Mouse (Mus musculus) testis, postnatal 14 days (tissue): ENCODE data around the gene Gm10031.
"Not testable (repeated sequence)": the region's sequence is repeated elsewhere in the genome, so short reads cannot be mapped to it uniquely, and the experiment has no call there.

Experiments used
- DNase-seq: peaks from one replicate; pipeline ENCODE4 v3.0.0; 2021; ENCODE audit warnings: low spot score

Gene Gm10031

DNA sequence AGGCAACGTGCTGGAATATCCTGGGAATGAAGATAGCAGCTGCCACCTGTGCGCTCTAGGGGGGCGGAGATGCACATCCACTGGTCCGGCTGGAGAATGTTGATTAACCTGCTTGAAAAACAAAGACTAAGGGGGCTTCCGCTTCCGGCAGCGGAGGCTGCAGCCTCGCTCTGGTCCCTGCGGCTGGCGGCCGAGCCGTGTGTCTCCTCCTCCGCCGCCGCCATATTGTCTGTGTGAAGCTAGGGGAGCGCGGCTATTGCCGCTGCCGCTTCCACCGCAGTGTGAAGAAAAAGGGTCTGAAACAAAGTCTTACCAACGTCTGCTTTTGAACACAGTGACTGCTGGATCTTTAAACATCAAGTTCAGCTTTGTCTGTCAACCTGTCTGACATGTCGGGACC is at the start of gene Gm10031:
Gm10031 (plus strand) TSS at position 171 of the 400 bp plus-strand sequence.
- DNase-seq = not testable (repeated sequence)

DNA sequence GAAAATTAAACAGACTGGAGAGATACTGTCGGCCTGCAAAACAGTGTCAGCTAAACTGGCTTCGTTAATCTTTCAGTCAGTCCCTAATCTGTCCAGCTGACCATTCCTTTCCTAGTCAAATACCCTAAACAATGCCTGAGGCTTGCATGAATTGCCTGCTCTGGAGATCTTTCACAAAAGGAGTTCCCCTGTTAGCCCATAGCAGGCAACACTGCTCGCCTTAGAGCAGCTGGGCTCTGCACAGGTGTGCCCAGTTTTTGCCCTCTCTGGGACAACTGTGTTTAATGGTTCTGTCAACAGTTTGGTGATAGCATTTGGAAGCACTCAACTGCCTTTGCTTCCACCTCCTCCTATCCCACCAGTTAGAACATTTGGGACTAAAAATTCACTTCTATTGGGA is 49.0 kb upstream of the Gm10031 start:
- DNase-seq = no peak

DNA sequence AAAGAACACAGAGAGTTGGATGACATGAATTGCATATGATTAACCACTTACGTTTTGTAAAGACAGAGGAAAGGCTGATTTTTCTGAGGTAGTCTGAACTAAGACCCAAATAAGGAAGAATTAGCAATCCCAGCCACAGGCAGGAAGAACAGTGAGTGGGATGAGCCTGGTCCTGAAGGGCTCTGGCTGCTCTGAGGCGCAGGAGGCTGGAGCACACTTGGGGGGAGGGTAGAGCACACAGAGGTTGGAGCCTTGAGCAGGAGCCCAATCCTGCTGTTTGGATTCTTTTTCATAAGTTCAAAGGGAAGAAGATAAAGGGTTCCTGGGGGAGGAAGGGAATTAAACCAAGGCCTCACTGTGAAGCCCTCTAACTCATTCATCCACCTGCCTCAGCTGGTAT is 47.8 kb upstream of the Gm10031 start:
- DNase-seq = peak; percentile 58

DNA sequence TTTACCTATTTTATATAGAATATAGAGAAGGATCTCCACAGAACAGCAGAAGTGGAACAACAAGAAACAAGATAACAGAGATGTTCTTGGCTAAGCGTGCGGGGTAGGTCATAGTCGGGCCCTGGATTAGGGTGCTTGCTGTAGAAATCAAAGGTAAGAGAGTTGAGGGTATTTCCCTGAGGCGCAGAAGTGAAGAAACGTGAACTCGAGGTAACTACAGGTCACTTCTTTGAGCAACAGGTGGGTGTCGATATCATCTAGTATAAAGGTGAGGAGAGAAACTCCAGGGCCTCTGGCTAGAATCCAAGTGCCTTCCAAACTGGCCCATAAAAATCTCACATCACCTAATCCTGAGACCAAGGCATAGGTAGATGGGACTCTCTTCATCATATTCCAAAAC is 47.3 kb upstream of the Gm10031 start:
- DNase-seq = no peak

DNA sequence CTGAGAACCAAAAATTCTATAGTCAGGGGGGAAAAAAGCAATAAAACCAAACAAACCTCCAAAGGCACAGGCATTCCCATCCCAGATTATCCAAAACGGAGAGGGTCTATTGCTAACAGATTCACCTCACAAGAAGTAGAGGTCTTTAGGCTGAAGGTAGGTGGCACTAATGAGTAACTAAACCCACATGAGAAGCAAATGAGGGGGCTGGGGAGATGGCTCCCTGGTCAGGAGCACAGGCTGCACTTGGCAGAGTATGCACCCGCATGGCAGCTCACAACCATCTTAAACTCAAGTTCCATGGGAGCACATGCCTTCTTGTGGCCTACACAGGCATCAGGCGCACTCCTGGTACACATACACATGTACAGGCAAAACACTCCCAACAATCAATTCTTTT is 42.0 kb upstream of the Gm10031 start:
- no peak for DNase-seq

DNA sequence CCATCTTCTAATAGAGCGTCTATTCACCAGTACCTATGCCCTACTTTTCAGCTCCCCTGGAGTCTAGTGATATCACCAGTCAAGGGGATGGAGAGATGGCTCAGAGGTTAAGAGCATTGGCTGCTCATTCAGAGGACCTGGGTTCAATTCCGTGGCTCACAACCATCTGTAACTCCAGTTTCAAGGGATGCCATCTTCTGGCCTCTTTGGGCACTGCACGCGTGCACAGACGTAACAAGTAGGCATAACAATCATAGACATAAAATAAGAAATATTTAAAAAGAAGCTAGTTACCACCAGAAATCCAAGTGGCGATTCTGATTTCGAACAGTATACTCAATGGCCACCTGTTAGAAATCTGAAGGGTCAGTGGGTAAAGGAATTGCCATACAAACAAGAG is 36.3 kb upstream of the Gm10031 start:
- DNase-seq = no peak

DNA sequence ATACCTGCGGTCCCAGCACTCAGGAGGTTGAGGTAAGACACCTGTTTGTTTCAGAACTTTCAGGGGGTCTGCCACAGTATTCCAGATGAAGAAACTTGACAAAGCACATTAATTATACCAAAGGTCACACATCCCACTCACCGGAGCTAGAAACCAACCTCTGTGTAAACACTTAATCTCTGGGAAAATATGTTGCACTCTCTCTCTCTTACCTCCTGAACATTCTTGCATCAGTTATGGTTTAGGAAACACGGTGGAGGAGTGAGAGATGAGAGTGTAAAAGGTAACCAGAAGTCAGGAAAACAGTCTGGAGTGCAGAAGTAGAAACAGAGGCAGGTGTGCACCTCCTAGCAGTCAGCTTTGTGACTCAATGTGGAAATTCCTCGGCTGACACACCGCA is 35.8 kb upstream of the Gm10031 start:
- no peak for DNase-seq

DNA sequence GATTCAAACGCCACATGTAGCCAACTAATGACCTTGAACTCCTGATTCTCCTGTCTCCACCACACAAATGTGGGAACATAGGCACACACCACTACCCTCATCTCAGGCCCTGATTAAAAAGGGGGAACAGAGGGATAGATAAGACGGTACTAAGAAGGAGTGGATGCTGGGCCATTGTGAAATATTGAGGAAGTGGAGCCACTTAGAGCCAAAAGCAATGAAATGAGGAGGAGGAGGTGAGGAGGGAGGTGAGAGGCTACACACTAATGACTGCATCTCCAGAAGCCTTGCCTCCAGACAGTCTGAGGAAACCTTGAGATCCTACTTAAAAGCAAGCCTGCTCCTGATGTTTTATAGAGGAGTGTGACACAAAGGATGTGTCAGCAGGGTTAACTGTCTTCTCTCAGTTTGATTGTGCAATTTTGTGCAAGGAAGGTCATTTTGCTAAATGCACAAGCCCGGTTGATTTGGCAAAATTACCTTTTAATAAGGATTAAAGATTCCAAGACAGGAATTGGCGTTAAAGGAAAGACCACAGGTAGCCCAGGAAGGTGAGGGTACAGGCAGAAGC is 32.5 kb upstream of the Gm10031 start:
- DNase-seq = peak; percentile 48

DNA sequence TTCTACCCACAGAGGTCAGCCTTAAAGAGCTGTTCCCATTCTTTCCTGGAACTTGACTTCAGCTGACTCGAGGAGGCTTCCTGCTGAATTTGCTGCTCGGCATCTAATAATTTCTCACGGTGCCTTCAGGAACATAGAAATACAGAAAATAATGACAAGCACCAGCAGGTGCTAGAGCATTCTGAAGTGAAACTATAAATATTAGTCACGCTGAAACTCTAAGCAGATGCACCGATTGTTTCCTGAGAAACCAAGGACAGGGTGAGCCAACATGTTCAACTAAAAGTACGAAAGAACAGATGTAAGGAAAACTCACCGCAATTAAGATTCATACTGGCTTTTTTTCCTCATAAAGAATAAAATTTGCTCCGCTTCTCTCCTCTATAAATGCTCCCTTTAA is 28.8 kb upstream of the Gm10031 start:
- DNase-seq = no peak

DNA sequence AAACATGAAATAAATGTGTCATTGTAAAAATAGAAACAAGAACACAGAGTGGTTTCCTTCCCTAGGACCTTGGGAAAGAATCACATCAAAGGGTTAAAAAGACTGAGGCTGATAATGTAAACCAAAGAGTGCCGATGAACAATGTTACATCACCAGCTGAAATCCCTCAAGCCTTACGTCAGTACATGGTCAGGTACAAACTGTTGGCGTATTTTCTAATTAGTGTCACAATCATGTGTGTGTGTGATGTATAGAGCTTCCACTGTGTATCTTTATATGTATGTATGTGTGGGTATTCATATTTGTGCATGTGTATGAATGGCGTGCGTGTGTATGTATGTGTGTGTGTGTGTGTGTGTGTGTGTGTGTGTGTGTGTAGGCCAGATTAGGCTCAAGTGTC is 26.9 kb upstream of the Gm10031 start:
- no peak for DNase-seq

DNA sequence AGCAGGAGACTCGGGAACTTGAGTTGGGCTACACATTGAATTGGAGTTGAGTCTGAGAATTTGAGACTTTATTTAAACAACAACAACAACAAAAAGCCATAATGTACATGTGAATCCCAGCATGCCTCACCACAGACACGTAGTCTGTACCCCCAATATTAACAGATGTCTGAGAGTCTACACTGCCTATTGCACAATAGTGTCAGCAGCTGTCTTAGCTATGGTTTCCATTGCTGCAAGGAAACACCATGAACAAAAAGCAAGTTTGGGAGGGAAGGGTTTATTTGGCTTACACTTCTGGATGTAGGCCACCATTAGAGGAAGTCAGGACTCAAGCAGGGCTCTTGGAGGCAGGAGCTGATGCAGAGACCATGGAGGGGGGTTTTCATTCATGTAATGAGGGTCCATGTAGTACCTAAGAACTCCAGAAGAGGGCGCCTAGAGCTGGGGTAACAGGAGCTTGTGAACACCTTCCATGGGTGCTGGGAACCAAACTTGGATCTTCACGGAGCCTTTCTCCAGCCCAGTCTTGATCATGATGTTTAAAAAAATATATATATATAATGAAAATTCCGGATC is 18.8 kb upstream of the Gm10031 start:
- peak; percentile 38 for DNase-seq

DNA sequence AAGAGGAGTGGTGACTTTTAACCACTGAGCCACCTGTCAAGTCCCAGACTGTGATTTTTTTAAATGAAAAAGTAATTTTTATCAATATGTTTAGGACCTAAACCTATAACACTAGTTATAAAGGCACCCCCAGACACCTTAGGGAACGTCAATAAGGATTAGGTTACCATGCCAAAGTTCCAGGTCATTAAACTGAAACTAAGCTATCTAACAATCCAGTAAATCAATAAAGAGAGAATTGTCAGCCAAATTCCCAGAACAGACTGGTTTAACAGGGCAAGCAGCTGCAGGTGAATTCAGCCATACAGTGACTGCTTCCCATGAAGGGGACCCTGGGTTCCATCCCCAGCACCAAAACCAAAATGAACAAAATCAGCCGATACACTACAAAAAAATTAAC is 17.9 kb upstream of the Gm10031 start:
- no peak for DNase-seq

DNA sequence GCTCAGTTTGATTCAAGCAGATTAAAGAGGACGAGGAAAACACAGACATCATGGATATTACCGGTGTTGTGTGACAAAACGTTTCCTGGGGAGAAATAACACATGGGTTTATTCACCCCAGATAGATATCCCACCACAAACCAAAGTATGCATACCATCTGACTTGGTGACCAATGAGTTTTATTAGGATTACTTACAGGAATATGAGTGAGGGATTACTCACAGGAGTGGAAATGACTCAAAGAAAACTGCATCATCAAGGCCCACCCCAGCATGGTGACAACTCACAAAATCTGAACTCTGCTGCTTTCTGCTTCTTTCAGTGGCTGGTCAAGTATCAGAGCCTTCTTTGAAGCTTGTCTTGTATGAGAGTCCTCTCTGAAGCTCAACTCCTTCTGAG is 16.1 kb upstream of the Gm10031 start:
- DNase-seq = no peak

DNA sequence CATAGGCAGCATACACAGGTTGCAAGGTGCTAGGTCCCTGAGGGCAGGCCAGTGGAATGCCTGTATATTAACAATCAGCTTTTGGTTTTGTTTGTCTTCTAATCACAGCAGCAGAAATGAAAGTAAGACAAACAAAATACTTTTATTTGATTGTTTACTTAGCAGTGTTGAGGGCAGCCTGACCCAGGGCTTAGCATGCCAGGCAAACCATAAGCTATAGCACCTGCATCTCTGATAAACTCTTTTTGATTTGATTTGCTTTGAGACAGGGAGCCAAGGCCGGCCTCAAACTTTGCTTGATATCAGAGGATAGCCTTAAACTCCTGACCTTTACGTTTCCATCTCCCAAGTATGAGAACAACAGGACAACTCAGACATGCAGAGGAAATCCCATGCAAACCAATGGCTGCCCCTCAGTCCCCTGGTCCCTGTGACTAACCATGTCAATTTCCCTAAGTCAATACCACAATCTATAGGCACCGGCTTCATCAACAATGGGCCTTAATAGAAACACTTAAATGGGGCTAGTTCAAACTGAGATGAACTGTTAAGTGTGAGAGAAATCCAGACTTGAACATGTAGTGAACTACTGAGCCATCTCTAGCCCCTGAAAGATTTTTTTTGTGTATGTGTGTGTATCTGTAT is 3.6 kb upstream of the Gm10031 start:
- DNase-seq = no peak

DNA sequence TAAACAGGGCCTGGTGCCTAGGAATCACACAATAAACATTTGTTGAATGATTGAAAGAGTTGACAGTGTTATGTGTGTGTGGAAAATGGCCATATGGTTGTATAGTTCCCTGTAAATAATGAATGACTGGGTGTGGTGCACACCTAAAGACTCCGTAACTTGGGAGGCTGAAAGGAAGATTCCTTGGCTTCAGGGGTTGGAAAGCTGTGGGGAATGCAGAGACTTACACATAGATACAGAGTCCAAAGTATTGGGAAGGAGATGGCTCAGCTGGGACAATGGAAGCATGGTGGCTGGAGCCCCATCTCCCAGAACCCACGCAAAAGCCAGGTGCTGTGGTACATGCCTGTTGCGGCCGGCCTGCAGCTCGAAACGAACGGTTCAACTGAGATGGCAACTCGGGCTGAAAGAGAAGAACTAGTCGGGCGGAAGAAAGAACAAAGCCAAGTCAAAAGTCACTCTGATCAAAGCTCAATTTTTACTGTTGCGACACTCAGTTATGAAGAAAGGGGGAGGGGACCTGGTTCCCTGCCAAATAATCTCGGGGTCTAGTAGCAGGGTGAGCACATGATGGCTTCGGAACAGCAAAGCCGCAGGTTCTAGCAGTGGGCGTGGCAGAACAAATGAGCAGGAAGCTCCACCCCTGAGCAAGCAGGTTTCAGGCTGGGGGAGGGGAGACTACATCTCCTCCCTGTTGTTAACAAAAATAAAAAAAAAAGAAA is 1.9 kb upstream of the Gm10031 start:
- no peak for DNase-seq

DNA sequence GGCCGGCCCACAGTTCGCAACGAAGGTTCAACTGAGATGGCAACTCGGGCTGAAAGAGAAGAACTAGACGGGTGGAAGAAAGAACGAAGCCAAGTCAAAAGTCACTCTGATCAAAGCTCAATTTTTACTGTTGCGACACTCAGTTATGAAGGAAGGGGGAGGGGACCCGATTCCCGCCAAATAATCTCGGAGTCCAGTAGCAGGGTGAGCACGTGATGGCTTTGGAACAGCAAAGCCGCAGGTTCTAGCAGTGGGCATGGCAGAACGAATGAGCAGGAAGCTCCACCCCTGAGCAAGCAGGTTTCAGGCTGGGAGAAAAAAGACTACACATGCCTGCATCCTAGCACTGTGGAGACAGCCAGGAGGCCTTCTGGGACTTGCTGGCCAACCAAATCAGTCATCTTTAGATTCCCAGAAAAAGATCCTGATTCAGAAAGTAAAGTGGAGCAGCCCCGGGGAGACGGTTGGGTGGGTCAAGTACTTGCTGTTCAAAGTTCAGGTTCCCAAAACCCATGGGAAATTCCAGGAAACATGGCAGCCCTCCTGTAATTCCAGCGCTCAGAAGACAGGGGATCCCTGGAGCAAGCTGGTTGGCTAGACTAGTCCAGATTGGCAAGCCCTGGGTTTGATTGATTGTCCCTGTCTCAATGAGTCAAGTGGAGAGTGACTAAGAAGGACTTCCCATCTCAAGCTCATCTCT is 8.8 kb downstream of the Gm10031 start:
- not testable (repeated sequence) for DNase-seq

DNA sequence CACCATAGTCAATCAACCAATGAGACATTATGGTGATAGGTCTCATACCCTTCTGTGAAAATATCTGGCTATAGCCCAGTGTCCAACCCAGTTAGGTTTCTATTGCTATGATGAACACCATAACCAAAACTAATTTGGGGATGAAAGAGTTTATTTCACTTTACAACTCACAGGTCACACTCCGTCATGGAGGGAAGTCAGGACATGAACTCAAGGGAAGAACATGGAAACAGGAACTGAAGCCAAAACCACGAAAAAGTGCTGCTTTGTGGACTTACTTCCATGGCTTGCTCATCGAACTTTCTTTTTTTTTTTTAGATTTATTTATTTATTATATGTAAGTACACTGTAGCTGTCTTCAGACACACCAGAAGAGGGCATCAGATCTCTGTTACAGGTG is 9.7 kb downstream of the Gm10031 start:
- no peak for DNase-seq

DNA sequence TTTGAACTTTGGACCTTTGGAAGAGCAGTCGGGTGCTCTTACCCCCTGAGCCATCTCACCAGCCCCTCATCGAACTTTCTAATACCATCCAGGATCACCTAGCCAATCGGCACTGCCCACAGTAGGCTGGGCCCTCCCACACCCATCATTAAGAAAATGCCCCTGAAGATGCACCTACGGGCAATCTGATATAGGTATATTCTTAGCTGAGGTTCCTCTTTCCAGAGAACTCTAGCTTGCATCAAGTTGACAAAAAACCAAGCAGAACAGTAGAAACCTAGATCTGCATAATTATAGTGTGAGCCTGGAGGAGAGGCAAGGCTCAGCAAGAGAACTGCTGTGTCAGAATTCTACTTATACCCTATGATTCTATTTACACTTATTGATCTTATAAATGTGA is 10.1 kb downstream of the Gm10031 start:
- DNase-seq = no peak

DNA sequence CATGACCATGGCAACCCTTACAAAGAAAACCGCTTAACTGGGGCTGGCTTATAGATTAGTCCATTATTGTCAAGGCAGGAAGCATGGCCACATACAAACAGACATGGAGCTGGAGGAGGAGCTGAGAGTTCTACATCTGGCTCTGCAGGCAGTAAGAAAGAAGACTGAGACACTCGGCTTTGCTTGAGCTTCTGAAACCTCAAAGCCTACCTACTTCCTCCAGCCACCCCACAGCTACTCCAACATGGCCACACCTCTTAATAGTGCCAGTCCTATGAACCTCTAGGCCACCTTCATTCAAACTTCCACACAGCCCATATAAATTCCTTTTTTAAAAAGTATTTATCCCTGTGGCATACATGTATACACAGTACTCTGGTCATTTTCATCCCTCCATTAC is 13.2 kb downstream of the Gm10031 start:
- no peak for DNase-seq

DNA sequence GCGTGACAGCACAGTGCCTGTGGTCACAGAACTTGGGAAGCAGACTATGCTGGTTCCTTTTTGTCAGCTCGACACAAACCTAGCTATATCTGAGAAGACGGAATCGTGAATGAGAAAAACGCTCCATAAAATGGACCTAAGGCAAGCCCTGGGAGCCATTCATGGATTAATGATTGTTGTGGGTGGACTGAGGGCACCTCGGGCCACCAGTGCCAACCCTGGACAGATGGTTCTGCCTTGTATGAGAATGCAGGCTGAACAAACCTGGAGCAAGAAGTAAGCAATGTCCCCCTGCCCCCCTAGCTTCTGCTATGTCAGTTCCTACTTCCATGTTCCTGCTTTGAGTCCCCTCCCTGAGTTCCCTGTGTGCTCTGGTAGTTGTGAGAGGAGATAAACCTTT is 13.9 kb downstream of the Gm10031 start:
- DNase-seq = no peak

DNA sequence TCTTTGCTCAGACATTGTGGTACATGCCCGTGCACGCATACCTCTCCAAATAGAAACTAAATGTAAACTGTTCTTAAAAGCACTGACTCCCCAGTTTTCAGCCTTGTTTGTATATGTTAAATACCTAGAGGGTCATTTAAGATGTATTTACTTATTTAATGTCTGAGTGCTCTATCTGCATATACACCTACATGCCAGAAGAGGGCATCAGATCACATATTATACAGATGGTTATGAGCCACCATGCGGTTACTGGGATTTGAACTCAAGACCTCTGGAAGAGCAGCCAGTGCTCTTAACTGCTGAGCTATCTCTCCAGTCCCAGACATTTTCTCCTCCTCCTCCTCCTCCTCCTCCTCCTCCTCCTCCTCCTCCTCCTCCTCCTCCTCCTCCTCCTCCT is 14.6 kb downstream of the Gm10031 start:
- no peak for DNase-seq

DNA sequence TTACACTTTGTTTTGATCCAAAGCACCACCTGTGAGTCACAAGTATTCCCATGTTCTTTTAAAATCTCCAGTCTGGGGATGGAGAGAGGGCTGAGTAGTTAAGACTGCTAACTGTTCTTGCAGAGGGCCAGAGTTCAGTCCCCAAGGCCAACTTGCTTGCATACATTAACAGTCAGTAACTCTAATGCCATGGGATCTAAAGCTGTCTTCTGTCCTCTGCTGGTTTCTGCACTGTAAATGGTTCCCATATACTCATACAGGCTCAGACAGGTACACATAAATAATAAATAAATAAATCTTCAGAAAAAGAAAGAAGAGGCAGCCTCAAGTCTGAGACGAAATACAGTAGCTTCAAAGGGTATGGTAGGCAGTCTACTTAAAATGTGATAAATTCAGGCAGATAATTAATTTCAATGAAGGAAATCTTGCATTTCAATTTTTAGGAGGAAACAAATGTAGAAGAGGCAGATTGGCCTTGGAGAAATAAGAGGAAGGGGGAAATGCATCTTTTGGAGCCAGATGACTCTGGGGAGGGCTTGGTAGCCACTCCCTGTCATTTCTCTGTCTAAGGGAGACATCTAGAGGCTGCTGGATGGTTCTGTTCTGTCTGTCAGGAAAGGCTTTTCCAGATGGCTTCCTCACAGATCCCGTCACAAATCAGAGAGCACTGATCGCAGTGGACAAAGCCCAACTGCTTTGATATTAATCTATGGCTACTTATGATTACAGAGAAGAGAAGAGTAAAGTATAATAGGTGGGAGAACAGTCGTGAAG is 16.2 kb downstream of the Gm10031 start:
- DNase-seq = no peak
